Mouse (Mus musculus) regulatory T cell (primary cell): ENCODE measurements around the gene Pqlc3.
"Not testable (repeated sequence)": the region's sequence is repeated elsewhere in the genome, so short reads cannot be mapped to it uniquely, and the experiment has no call there.

Experiments
- in situ Hi-C: fragments of 300-600 bp; cut with MboI, MseI; formaldehyde crosslinking; loops from one replicate; pipeline ENCODE4 v1.15.1; 2025; ENCODE audit warnings: high pct_unique_total_duplicates

Pqlc3 gene

GRCm38 (mm10) chr12:16999739-17000497 is at the start of gene Pqlc3:
Gene Pqlc3, minus strand, starts transcription at chr12:17000408.
- in situ Hi-C loops: loop anchor here (10.0 kb wide), 1 partner anchor 695 kb away; the partner anchor contains the start of gene Hpcal1

GRCm38 (mm10) chr12:17049796-17050195 is 49.6 kb upstream of the Pqlc3 start:
- in situ Hi-C loops: no loop called here

GRCm38 (mm10) chr12:17048979-17049612 is 48.9 kb upstream of the Pqlc3 start:
- in situ Hi-C loops: no loop called here

- in situ Hi-C loops: no loop called here
These were observed 43.1 kb upstream of the Pqlc3 start for GRCm38 (mm10) chr12:17043311-17043710.

GRCm38 (mm10) chr12:17040567-17040966 is 40.4 kb upstream of the Pqlc3 start:
- in situ Hi-C loops: no loop called here

- in situ Hi-C loops: no loop called here
These were observed 39.2 kb upstream of the Pqlc3 start for GRCm38 (mm10) chr12:17039415-17039814.

GRCm38 (mm10) chr12:17038246-17038645 is 38.0 kb upstream of the Pqlc3 start:
- in situ Hi-C loops: no loop called here

GRCm38 (mm10) chr12:17037053-17037610 is 36.9 kb upstream of the Pqlc3 start:
- in situ Hi-C loops: no loop called here

GRCm38 (mm10) chr12:17036532-17036931 is 36.3 kb upstream of the Pqlc3 start:
- in situ Hi-C loops: no loop called here

- in situ Hi-C loops: no loop called here
These were observed 34.9 kb upstream of the Pqlc3 start for GRCm38 (mm10) chr12:17035128-17035527.

- in situ Hi-C loops: no loop called here
These were observed 34.5 kb upstream of the Pqlc3 start for GRCm38 (mm10) chr12:17034671-17035070.

- in situ Hi-C loops: no loop called here
These were observed 33.2 kb upstream of the Pqlc3 start for GRCm38 (mm10) chr12:17033464-17033841.

- in situ Hi-C loops: no loop called here
These were observed 32.7 kb upstream of the Pqlc3 start for GRCm38 (mm10) chr12:17032694-17033463.

GRCm38 (mm10) chr12:17024554-17025110 is 24.4 kb upstream of the Pqlc3 start:
- in situ Hi-C loops: no loop called here

- in situ Hi-C loops: no loop called here
These were observed 21.9 kb upstream of the Pqlc3 start for GRCm38 (mm10) chr12:17022145-17022544.

- in situ Hi-C loops: not testable (repeated sequence)
These were observed 20.9 kb upstream of the Pqlc3 start for GRCm38 (mm10) chr12:17021125-17021524.

- in situ Hi-C loops: loop anchor here (5.0 kb wide), 1 partner anchor 239 kb away; no protein-coding TSS in a partner anchor
These were observed 18.3 kb upstream of the Pqlc3 start for GRCm38 (mm10) chr12:17018468-17018867.

- in situ Hi-C loops: loop anchor here (5.0 kb wide), 1 partner anchor 242 kb away; no protein-coding TSS in a partner anchor
These were observed 15.5 kb upstream of the Pqlc3 start for GRCm38 (mm10) chr12:17015711-17016110.

- in situ Hi-C loops: loop anchor here (5.0 kb wide), 1 partner anchor 205 kb away; no protein-coding TSS in a partner anchor
These were observed 12.1 kb upstream of the Pqlc3 start for GRCm38 (mm10) chr12:17012067-17012899.

GRCm38 (mm10) chr12:17011100-17011870 is 11.1 kb upstream of the Pqlc3 start, which contains the start of gene 2410004P03Rik:
Gene 2410004P03Rik, minus strand, starts transcription at chr12:17011727.
- in situ Hi-C loops: loop anchor here (5.0 kb wide), 1 partner anchor 204 kb away; no protein-coding TSS in a partner anchor
